Mouse (Mus musculus): ENCODE measurements around the gene Yipf3.

- TF ChIP-seq HCFC1 (IDR thresholded peaks at IDR 0.05; ENCODE audit: borderline replicate concordance, insufficient read depth, low read length) (no peak), CHD2 (IDR thresholded peaks at IDR 0.05; ENCODE audit: low read depth, low read length) (no peak)
These were observed 37.5 kb downstream of the Yipf3 start for GRCm38 (mm10) chr17:46285407-46285806.
